Mouse (Mus musculus) limb, embryonic 13.5 days (tissue): ENCODE results near the gene Necap1. TPM values are rescaled to one million over a fixed set of nuclear protein-coding genes. Genes with fewer than 3 reads are reported as not detected.

Experiments
- ATAC-seq: fragments of 200-750 bp; cut with Nextera tagmentation; 2 replicates; pipeline ENCODE4 v1.8.0; 2017; ENCODE audit warnings: low read depth, moderate number of reproducible peaks, moderate TSS enrichment; ENCODE audit not compliant: low FRiP score
- H3K27ac ChIP-seq: fragments of 300-500 bp; sonication (generic); 2 replicates; pipeline ENCODE4 v1.5.1; 2015; ENCODE audit warnings: inconsistent platforms, mild to moderate bottlenecking, moderate library complexity
- H3K27me3 ChIP-seq: fragments of 300-500 bp; sonication (generic); 2 replicates; pipeline ENCODE4 v1.6.1; 2015; ENCODE audit warnings: mild to moderate bottlenecking, inconsistent platforms
- H3K36me3 ChIP-seq: fragments of 300-500 bp; sonication (generic); 2 replicates; pipeline ENCODE4 v1.6.1; 2015; ENCODE audit warnings: inconsistent platforms, mild to moderate bottlenecking, moderate library complexity
- H3K4me1 ChIP-seq: fragments of 300-500 bp; sonication (generic); 2 replicates; pipeline ENCODE4 v1.6.1; 2015; ENCODE audit warnings: inconsistent platforms
- H3K4me2 ChIP-seq: fragments of 300-500 bp; sonication (generic); replicated peaks from 2 replicates; pipeline ENCODE4 v1.6.1; 2015; ENCODE audit warnings: inconsistent platforms, mild to moderate bottlenecking, moderate library complexity
- H3K4me3 ChIP-seq: fragments of 300-500 bp; sonication (generic); 2 replicates; pipeline ENCODE4 v1.5.1; 2015; ENCODE audit warnings: moderate library complexity, mild to moderate bottlenecking, inconsistent platforms
- H3K9ac ChIP-seq: fragments of 300-500 bp; sonication (generic); 2 replicates; pipeline ENCODE4 v1.6.1; 2015; ENCODE audit warnings: mild to moderate bottlenecking, inconsistent platforms
- H3K9me3 ChIP-seq: fragments of 300-500 bp; sonication (generic); 2 replicates; pipeline ENCODE4 v1.6.1; 2016; ENCODE audit warnings: inconsistent platforms
- WGBS: fragments of 180-500 bp; shearing (Covaris S2); methylation state at CpG from one replicate; pipeline ENCODE4 v1.1.7; 2015; 5-methylcytosine and 5-hydroxymethylcytosine counted together
- microRNA-seq: library from miRNA; unstranded; fragments of <30 nt; microRNA quantifications from one replicate; pipeline ENCODE4, GENCODE M21; 2016
- polyA plus RNA-seq: library from polyadenylated mRNA; unstranded; fragments of >200 nt; fragmentation: Nextera tagmentation; extraction: Ambion mirVana; gene quantifications from 2 replicates; pipeline ENCODE4 v1.2.1, GENCODE M21; 2015

The Necap1 gene
- polyA plus RNA-seq, 1 experiment from 2014 or later: 72.4 TPM

GRCm38 (mm10) chr6:122919922-122920321 is 45.6 kb downstream of the Necap1 start:
- Histone ChIP-seq H3K27me3 (no peaks in the 10 kb centered on the region), H3K4me2 (no peak overlapping the region), H3K27ac (no peak overlapping the region), H3K9me3 (no peaks in the 10 kb centered on the region), H3K9ac (no peak overlapping the region), H3K4me1 (no peaks in the 10 kb centered on the region), H3K4me3 (no peak overlapping the region), H3K36me3 (no peaks in the 10 kb centered on the region)
- ATAC-seq: no peak
- 26% methylated on average over 4 of the region's 4 CpGs for WGBS

GRCm38 (mm10) chr6:122921451-122921850 is 47.2 kb downstream of the Necap1 start, which contains the start of gene Clec4a1:
Gene Clec4a1, plus strand, starts transcription at chr6:122921848.
- Histone ChIP-seq H3K9me3 (no peaks in the 10 kb centered on the region), H3K9ac (no peak within 1 kb of the TSS), H3K4me3 (no peak within 1 kb of the TSS), H3K27me3 (no peaks in the 10 kb centered on the region), H3K36me3 (no peaks in the 10 kb centered on the region), H3K4me2 (no peak within 1 kb of the TSS), H3K4me1 (no peaks in the 10 kb centered on the region), H3K27ac (no peak within 1 kb of the TSS)
- ATAC-seq: no peak
- 55% methylated on average over 4 of the region's 4 CpGs for WGBS

GRCm38 (mm10) chr6:122934845-122935244 is 60.6 kb downstream of the Necap1 start:
- no peak overlapping the region for H3K9ac ChIP-seq
- no peaks in the 10 kb centered on the region for H3K4me1 ChIP-seq
- WGBS: 82% methylated on average over 3 of the region's 3 CpGs
- ATAC-seq: no peak
- no peaks in the 10 kb centered on the region for H3K27me3 ChIP-seq
- no peaks in the 10 kb centered on the region for H3K9me3 ChIP-seq
- H3K4me3 ChIP-seq: no peak overlapping the region
- no peak overlapping the region for H3K27ac ChIP-seq
- no peak overlapping the region for H3K4me2 ChIP-seq
- H3K36me3 ChIP-seq: no peaks in the 10 kb centered on the region

Small RNAs within 50 kb of the gene (microRNA-seq; reads per million reads assigned to microRNA genes)
- gene Mir7231: not detected

Other genes with a start within 250 kb of the Necap1 start
- not detected in 2 replicates for gene Dppa3, start 248.1 kb upstream of the Necap1 start, polyA plus RNA-seq
- 0.25 and 0.37 TPM in 2 replicates for gene Nanog, start 167.0 kb upstream of the Necap1 start, polyA plus RNA-seq
- gene Slc2a3, start 72.8 kb upstream of the Necap1 start, polyA plus RNA-seq: 72.7 and 83.0 TPM in 2 replicates
- 6.4 and 7.1 TPM in 2 replicates for gene Foxj2, start 54.6 kb upstream of the Necap1 start, polyA plus RNA-seq
- 3.6 and 3.8 TPM in 2 replicates for gene C3ar1, start 18.3 kb upstream of the Necap1 start, polyA plus RNA-seq
- 1.9 and 2.0 TPM in 2 replicates for gene Clec4a1, start 47.4 kb downstream of the Necap1 start, polyA plus RNA-seq
- gene Clec4a3, start 78.0 kb downstream of the Necap1 start, polyA plus RNA-seq: 1.5 and 1.7 TPM in 2 replicates
- gene Clec4a4, start 115.9 kb downstream of the Necap1 start, polyA plus RNA-seq: not detected in 2 replicates
- gene Clec4b1, start 175.5 kb downstream of the Necap1 start, polyA plus RNA-seq: not detected in 2 replicates
- gene Clec4a2, start 232.0 kb downstream of the Necap1 start, polyA plus RNA-seq: 1.3 and 2.4 TPM in 2 replicates